Mouse (Mus musculus): ENCODE results near the gene Tlx3. TPM values are rescaled to one million over a fixed set of nuclear protein-coding genes. Genes with fewer than 3 reads are reported as not detected.

Tlx3 gene
- polyA plus RNA-seq, 1 experiment from 2014 or later: not detected

- Histone ChIP-seq H3K27ac (ENCODE audit: low read depth) (no peak overlapping the region), H3K4me1 (ENCODE audit: insufficient read depth) (no peaks in the 10 kb centered on the region), H3K36me3 (replicated peaks; ENCODE audit: insufficient read depth, low read length) (no peaks in the 10 kb centered on the region), H3K27me3 (ENCODE audit: insufficient read depth, low read length) (no peaks in the 10 kb centered on the region), H3K9ac (replicated peaks) (no peak overlapping the region), H3K4me2 (ENCODE audit: low read depth, low read length) (no peak overlapping the region), H3K4me3 (ENCODE audit: low read depth, low read length) (no peak overlapping the region), H3K9me3 (ENCODE audit: low read length) (no peaks in the 10 kb centered on the region)
- TF ChIP-seq EP300 (IDR thresholded peaks at IDR 0.05; ENCODE audit: low read depth) (no peak), CTCF (IDR thresholded peaks at IDR 0.05; ENCODE audit: low read depth) (no peak)
- DNase-seq: no peak
- 56% methylated on average over 11 of the region's 11 CpGs for WGBS (ENCODE audit: insufficient replicate concordance)
- no peak for ATAC-seq
Measured at GRCm38 (mm10) chr11:33221566-33222365, 18.4 kb upstream of the Tlx3 start.

DNA sequence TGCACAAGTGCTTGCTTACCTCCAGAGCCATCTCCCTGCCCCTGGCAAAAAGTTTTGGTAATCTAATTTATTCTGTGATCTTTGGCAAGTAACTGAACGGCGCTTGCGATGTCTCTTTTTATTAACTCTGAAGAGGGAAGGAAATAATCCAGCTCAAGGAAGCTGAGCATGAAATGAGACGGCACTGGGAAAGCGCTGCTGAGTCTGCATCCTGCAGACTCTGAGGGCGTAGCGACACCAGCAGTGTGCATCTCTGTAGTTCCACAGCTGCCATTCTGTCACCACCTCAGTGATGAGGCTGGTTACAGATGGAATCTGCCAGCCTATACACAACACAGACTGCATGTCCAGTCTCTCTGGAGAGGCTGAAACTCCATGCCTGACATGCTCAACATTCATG lies 17.4 kb upstream of the Tlx3 start:
- 85% methylated on average over 7 of the region's 7 CpGs for WGBS (ENCODE audit: insufficient replicate concordance)
- no peak overlapping the region for H3K4me3 ChIP-seq (ENCODE audit: low read depth, low read length)
- no peaks in the 10 kb centered on the region for H3K4me1 ChIP-seq (ENCODE audit: insufficient read depth)
- DNase-seq (no peak), ATAC-seq (no peak)
- H3K9me3 ChIP-seq (ENCODE audit: low read length): no peaks in the 10 kb centered on the region
- no peak overlapping the region for H3K9ac ChIP-seq (replicated peaks)
- no peak overlapping the region for H3K4me2 ChIP-seq (ENCODE audit: low read depth, low read length)
- no peaks in the 10 kb centered on the region for H3K36me3 ChIP-seq (replicated peaks; ENCODE audit: insufficient read depth, low read length)
- no peak overlapping the region for H3K27ac ChIP-seq (ENCODE audit: low read depth)
- no peaks in the 10 kb centered on the region for H3K27me3 ChIP-seq (ENCODE audit: insufficient read depth, low read length)
- no peak for TF ChIP-seq CTCF (IDR thresholded peaks at IDR 0.05; ENCODE audit: low read depth)
- no peak for TF ChIP-seq EP300 (IDR thresholded peaks at IDR 0.05; ENCODE audit: low read depth)

DNA sequence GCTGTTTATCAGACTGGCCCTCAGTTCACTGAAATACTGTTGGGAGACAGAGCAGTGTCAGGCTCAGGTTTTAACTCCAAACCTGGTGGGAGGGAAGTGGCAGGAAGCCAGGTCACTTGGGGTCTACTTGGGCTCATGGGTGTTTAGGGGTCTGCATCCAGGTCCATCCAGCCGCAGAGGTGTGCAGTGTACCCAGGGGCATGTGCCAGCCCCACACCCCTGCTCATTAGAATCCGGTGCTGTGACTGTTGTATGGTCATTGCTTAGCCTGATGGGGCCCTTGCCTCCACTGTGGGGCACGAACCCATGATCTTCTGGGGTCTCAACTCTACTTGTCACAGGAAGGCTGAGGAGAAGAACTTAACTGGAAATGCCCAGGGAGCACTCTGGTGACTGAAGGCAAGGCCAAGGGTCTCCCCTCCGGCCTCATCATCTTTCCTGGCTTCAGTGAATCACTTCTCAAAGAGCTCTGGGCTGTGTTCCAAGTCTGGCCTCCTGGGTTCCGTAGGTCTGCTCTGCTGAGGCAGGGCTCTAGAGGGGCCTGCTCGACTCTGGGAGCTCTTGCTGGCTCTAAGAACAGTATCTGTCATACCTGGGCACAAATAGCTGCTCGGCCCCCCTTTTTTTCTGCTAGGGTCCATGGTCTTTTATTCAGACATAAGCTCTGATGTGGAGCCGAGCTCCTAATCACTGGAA lies 14.1 kb upstream of the Tlx3 start:
- WGBS (ENCODE audit: insufficient replicate concordance): 73% methylated on average over 8 of the region's 8 CpGs

DNA sequence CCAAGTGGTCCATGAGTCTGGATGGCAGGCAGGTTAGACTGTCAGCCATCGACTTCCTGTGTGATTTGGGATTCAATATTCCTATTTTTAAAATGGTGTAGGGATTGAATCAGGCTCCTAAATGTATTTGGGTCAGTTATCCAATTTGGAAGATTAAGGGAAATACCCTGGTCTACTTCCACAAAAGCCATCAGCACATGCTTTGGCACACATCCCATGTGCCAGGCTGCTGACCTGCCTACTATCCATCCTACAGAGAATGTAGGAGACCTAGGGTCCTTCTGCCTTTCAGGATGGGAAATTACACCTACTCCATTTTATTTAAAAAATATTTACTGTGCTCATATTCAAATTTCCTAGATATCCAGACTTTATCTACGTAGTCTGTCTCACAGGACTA lies 4.0 kb upstream of the Tlx3 start:
- Histone ChIP-seq H3K4me3 (ENCODE audit: low read depth, low read length) (no peak overlapping the region), H3K9me3 (ENCODE audit: low read length) (no peaks in the 10 kb centered on the region), H3K27me3 (ENCODE audit: insufficient read depth, low read length) (peaks cover 58% of the 10 kb centered on the region), H3K9ac (replicated peaks) (no peak overlapping the region), H3K4me1 (ENCODE audit: insufficient read depth) (peaks cover 2% of the 10 kb centered on the region; the same call in 1 of the 2 replicates), H3K27ac (ENCODE audit: low read depth) (no peak overlapping the region), H3K4me2 (ENCODE audit: low read depth, low read length) (no peak overlapping the region), H3K36me3 (replicated peaks; ENCODE audit: insufficient read depth, low read length) (no peaks in the 10 kb centered on the region)
- 69% methylated on average over 2 of the region's 2 CpGs for WGBS (ENCODE audit: insufficient replicate concordance)
- ATAC-seq (no peak), DNase-seq (no peak)
- TF ChIP-seq EP300 (IDR thresholded peaks at IDR 0.05; ENCODE audit: low read depth) (no peak), CTCF (IDR thresholded peaks at IDR 0.05; ENCODE audit: low read depth) (no peak)

More for the DNA sequence above, 14.1 kb upstream of the Tlx3 start:
- ATAC-seq (no peak), DNase-seq (no peak)
- no peaks in the 10 kb centered on the region for H3K36me3 ChIP-seq (replicated peaks; ENCODE audit: insufficient read depth, low read length)
- no peaks in the 10 kb centered on the region for H3K27me3 ChIP-seq (ENCODE audit: insufficient read depth, low read length)
- no peaks in the 10 kb centered on the region for H3K9me3 ChIP-seq (ENCODE audit: low read length)
- no peak for TF ChIP-seq CTCF (IDR thresholded peaks at IDR 0.05; ENCODE audit: low read depth)
- no peak for TF ChIP-seq EP300 (IDR thresholded peaks at IDR 0.05; ENCODE audit: low read depth)
- H3K4me3 ChIP-seq (ENCODE audit: low read depth, low read length): no peak overlapping the region
- H3K27ac ChIP-seq (ENCODE audit: low read depth): no peak overlapping the region
- H3K4me2 ChIP-seq (ENCODE audit: low read depth, low read length): no peak overlapping the region
- H3K9ac ChIP-seq (replicated peaks): no peak overlapping the region
- H3K4me1 ChIP-seq (ENCODE audit: insufficient read depth): no peaks in the 10 kb centered on the region

DNA sequence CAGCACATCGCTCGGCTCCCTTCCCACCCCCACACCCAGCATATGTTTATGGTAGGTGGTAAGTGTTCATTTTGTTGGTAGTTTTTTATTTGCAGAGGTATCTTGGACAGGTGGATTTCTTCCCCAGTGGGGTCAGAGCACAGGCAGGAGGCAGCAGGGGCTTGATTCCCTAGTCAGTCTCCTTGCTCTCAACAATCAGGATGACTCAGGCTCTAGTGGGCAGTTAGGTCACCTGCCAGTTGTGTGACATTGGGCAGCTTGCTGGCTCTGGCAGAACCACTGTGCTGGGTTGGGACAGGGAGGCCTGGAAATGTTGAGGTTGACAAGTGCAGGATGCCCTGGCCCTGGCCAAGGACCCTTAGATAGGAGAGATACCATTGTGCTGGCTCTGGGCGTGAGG lies 1.6 kb upstream of the Tlx3 start:
- TF ChIP-seq CTCF (IDR thresholded peaks at IDR 0.05; ENCODE audit: low read depth) (no peak), EP300 (IDR thresholded peaks at IDR 0.05; ENCODE audit: low read depth) (no peak)
- H3K27ac ChIP-seq (ENCODE audit: low read depth): no peak overlapping the region
- no peak overlapping the region for H3K4me3 ChIP-seq (ENCODE audit: low read depth, low read length)
- DNase-seq (no peak), ATAC-seq (no peak)
- no peak overlapping the region for H3K9ac ChIP-seq (replicated peaks)
- H3K9me3 ChIP-seq (ENCODE audit: low read length): no peaks in the 10 kb centered on the region
- H3K27me3 ChIP-seq (ENCODE audit: insufficient read depth, low read length): peaks cover 82% of the 10 kb centered on the region
- H3K4me1 ChIP-seq (ENCODE audit: insufficient read depth): peaks cover 10% of the 10 kb centered on the region
- H3K4me2 ChIP-seq (ENCODE audit: low read depth, low read length): no peak overlapping the region
- 16% methylated on average over 3 of the region's 3 CpGs for WGBS (ENCODE audit: insufficient replicate concordance)
- no peaks in the 10 kb centered on the region for H3K36me3 ChIP-seq (replicated peaks; ENCODE audit: insufficient read depth, low read length)

- WGBS (ENCODE audit: insufficient replicate concordance): 2% methylated on average over 18 of the region's 18 CpGs
Measured at GRCm38 (mm10) chr11:33204329-33204705, 928 bp upstream of the Tlx3 start.

More at GRCm38 (mm10) chr11:33204329-33204705, 928 bp upstream of the Tlx3 start:
- no peak for DNase-seq
- Histone ChIP-seq H3K4me2 (ENCODE audit: low read depth, low read length) (no peak overlapping the region), H3K4me1 (ENCODE audit: insufficient read depth) (peaks cover 10% of the 10 kb centered on the region), H3K36me3 (replicated peaks; ENCODE audit: insufficient read depth, low read length) (no peaks in the 10 kb centered on the region), H3K9ac (replicated peaks) (no peak overlapping the region), H3K9me3 (ENCODE audit: low read length) (no peaks in the 10 kb centered on the region), H3K27me3 (ENCODE audit: insufficient read depth, low read length) (peaks cover 89% of the 10 kb centered on the region), H3K27ac (ENCODE audit: low read depth) (no peak overlapping the region), H3K4me3 (ENCODE audit: low read depth, low read length) (no peak overlapping the region)
- no peak for TF ChIP-seq EP300 (IDR thresholded peaks at IDR 0.05; ENCODE audit: low read depth)
- no peak for ATAC-seq

Data from liver, postnatal 0 days (tissue).